Mouse (Mus musculus): ENCODE measurements around the gene Prss36. TPM values are rescaled to one million over a fixed set of nuclear protein-coding genes. Genes with fewer than 3 reads are reported as not detected.
"Not testable (repeated sequence)": the region's sequence is repeated elsewhere in the genome, so short reads cannot be mapped to it uniquely, and the experiment has no call there.

The Prss36 gene
- polyA plus RNA-seq, 1 experiment from 2014 or later, result 8.8 TPM

GRCm38 (mm10) chr7:127898179-127898956 lies 48.2 kb downstream of the Prss36 start:
- Histone ChIP-seq H3K27ac (ENCODE audit: low read length) (no peak overlapping the region), H3K4me3 (ENCODE audit: low read length) (no peak overlapping the region), H3K4me1 (ENCODE audit: control insufficient read depth, insufficient read depth, low read length) (peaks cover 8% of the 10 kb centered on the region), H3K9ac (ENCODE audit: low read length) (no peak overlapping the region), H3K4me2 (ENCODE audit: low read depth, low read length) (no peak overlapping the region), H3K27me3 (ENCODE audit: control insufficient read depth, insufficient read depth, low read length) (no peaks in the 10 kb centered on the region), H3K36me3 (ENCODE audit: control insufficient read depth, insufficient read depth) (no peaks in the 10 kb centered on the region), H3K9me3 (replicated peaks; ENCODE audit: control insufficient read depth, low read length) (no peaks in the 10 kb centered on the region)
- no peak for ATAC-seq (replicated peaks; ENCODE audit: extremely low read depth, insufficient read depth, low FRiP score)
- WGBS, result 35% methylated on average over 10 of the region's 10 CpGs

- Histone ChIP-seq H3K4me3 (ENCODE audit: low read length) (no peak overlapping the region), H3K27ac (ENCODE audit: low read length) (no peak overlapping the region), H3K4me2 (ENCODE audit: low read depth, low read length) (no peak overlapping the region), H3K36me3 (ENCODE audit: control insufficient read depth, insufficient read depth) (0 out of 2 replicates have a peak, but pooled peaks cover 5% of the 10 kb centered on the region), H3K9ac (ENCODE audit: low read length) (no peak overlapping the region), H3K4me1 (ENCODE audit: control insufficient read depth, insufficient read depth, low read length) (peaks cover 8% of the 10 kb centered on the region), H3K9me3 (replicated peaks; ENCODE audit: control insufficient read depth, low read length) (no peaks in the 10 kb centered on the region), H3K27me3 (ENCODE audit: control insufficient read depth, insufficient read depth, low read length) (no peaks in the 10 kb centered on the region)
- ATAC-seq (replicated peaks; ENCODE audit: extremely low read depth, insufficient read depth, low FRiP score), result no peak
- WGBS, result 77% methylated on average over 7 of the region's 7 CpGs
Measured at GRCm38 (mm10) chr7:127897542-127897941, 49.0 kb downstream of the Prss36 start.

- Histone ChIP-seq H3K36me3 (ENCODE audit: control insufficient read depth, insufficient read depth) (0 out of 2 replicates have a peak, but pooled peaks cover 5% of the 10 kb centered on the region), H3K27me3 (ENCODE audit: control insufficient read depth, insufficient read depth, low read length) (no peaks in the 10 kb centered on the region), H3K4me2 (ENCODE audit: low read depth, low read length) (no peak overlapping the region), H3K9ac (ENCODE audit: low read length) (no peak overlapping the region), H3K4me3 (ENCODE audit: low read length) (no peak overlapping the region), H3K27ac (ENCODE audit: low read length) (no peak overlapping the region), H3K4me1 (ENCODE audit: control insufficient read depth, insufficient read depth, low read length) (peaks cover 8% of the 10 kb centered on the region), H3K9me3 (replicated peaks; ENCODE audit: control insufficient read depth, low read length) (no peaks in the 10 kb centered on the region)
- no peak for ATAC-seq (replicated peaks; ENCODE audit: extremely low read depth, insufficient read depth, low FRiP score)
- WGBS, result 55% methylated on average over 13 of the region's 13 CpGs
Measured at GRCm38 (mm10) chr7:127896384-127896783, 50.1 kb downstream of the Prss36 start.

- H3K27ac ChIP-seq (ENCODE audit: low read length); H3K27me3 ChIP-seq (ENCODE audit: control insufficient read depth, insufficient read depth, low read length); ATAC-seq (replicated peaks; ENCODE audit: extremely low read depth, insufficient read depth, low FRiP score); H3K9me3 ChIP-seq (replicated peaks; ENCODE audit: control insufficient read depth, low read length); H3K4me1 ChIP-seq (ENCODE audit: control insufficient read depth, insufficient read depth, low read length); H3K36me3 ChIP-seq (ENCODE audit: control insufficient read depth, insufficient read depth); H3K9ac ChIP-seq (ENCODE audit: low read length): not testable (repeated sequence)
- H3K4me3 ChIP-seq (ENCODE audit: low read length), result peak overlapping the region; percentile 77
- peak overlapping the region; percentile 92 for H3K4me2 ChIP-seq (ENCODE audit: low read depth, low read length)
- 59% methylated on average over 7 of the region's 7 CpGs for WGBS
Measured at GRCm38 (mm10) chr7:127895891-127896290, 50.6 kb downstream of the Prss36 start.

- H3K9ac ChIP-seq (ENCODE audit: low read length), result peak within 1 kb of the TSS; percentile 81
- under 1% methylated on average over 26 of the region's 26 CpGs for WGBS
Measured at GRCm38 (mm10) chr7:127895442-127895841, 51.1 kb downstream of the Prss36 start, which contains the start of the genes Gm21974 and Vkorc1. Gene Gm21974 (minus strand): TSS chr7:127895454. Gene Vkorc1 (minus strand): TSS chr7:127895617.

GRCm38 (mm10) chr7:127894480-127894879 lies 52.0 kb downstream of the Prss36 start:
- 0 out of 2 replicates have a peak, but pooled peaks cover 5% of the 10 kb centered on the region for H3K36me3 ChIP-seq (ENCODE audit: control insufficient read depth, insufficient read depth)
- no peak for ATAC-seq (replicated peaks; ENCODE audit: extremely low read depth, insufficient read depth, low FRiP score)
- 68% methylated on average over 5 of the region's 5 CpGs for WGBS
- H3K27ac ChIP-seq (ENCODE audit: low read length), result no peak overlapping the region
- peak overlapping the region; percentile 81 for H3K9ac ChIP-seq (ENCODE audit: low read length)
- H3K9me3 ChIP-seq (replicated peaks; ENCODE audit: control insufficient read depth, low read length), result no peaks in the 10 kb centered on the region
- H3K4me3 ChIP-seq (ENCODE audit: low read length), result peak overlapping the region; percentile 77
- H3K4me2 ChIP-seq (ENCODE audit: low read depth, low read length), result peak overlapping the region; percentile 92
- H3K4me1 ChIP-seq (ENCODE audit: control insufficient read depth, insufficient read depth, low read length), result peaks cover 8% of the 10 kb centered on the region
- H3K27me3 ChIP-seq (ENCODE audit: control insufficient read depth, insufficient read depth, low read length), result no peaks in the 10 kb centered on the region

More at GRCm38 (mm10) chr7:127895442-127895841, 51.1 kb downstream of the Prss36 start, which contains the start of the genes Gm21974 and Vkorc1:
- 0 out of 2 replicates have a peak, but pooled peaks cover 5% of the 10 kb centered on the region for H3K36me3 ChIP-seq (ENCODE audit: control insufficient read depth, insufficient read depth)
- ATAC-seq (replicated peaks; ENCODE audit: extremely low read depth, insufficient read depth, low FRiP score), result peak; percentile 98
- no peaks in the 10 kb centered on the region for H3K27me3 ChIP-seq (ENCODE audit: control insufficient read depth, insufficient read depth, low read length)
- H3K4me2 ChIP-seq (ENCODE audit: low read depth, low read length), result peak within 1 kb of the TSS; percentile 92
- H3K9me3 ChIP-seq (replicated peaks; ENCODE audit: control insufficient read depth, low read length), result no peaks in the 10 kb centered on the region
- peak within 1 kb of the TSS; percentile 81 for H3K27ac ChIP-seq (ENCODE audit: low read length)
- H3K4me1 ChIP-seq (ENCODE audit: control insufficient read depth, insufficient read depth, low read length), result peaks cover 8% of the 10 kb centered on the region
- H3K4me3 ChIP-seq (ENCODE audit: low read length), result peak within 1 kb of the TSS; percentile 77

GRCm38 (mm10) chr7:127890798-127891197 lies 55.7 kb downstream of the Prss36 start, which contains the start of gene Prss53:
Gene Prss53 (minus strand): TSS chr7:127890970.
- H3K9me3 ChIP-seq (replicated peaks; ENCODE audit: control insufficient read depth, low read length), result no peaks in the 10 kb centered on the region
- H3K4me2 ChIP-seq (ENCODE audit: low read depth, low read length), result no peak within 1 kb of the TSS
- H3K27ac ChIP-seq (ENCODE audit: low read length), result no peak within 1 kb of the TSS
- H3K36me3 ChIP-seq (ENCODE audit: control insufficient read depth, insufficient read depth), result peaks cover 13% of the 10 kb centered on the region
- no peak within 1 kb of the TSS for H3K4me3 ChIP-seq (ENCODE audit: low read length)
- ATAC-seq (replicated peaks; ENCODE audit: extremely low read depth, insufficient read depth, low FRiP score), result no peak
- no peaks in the 10 kb centered on the region for H3K27me3 ChIP-seq (ENCODE audit: control insufficient read depth, insufficient read depth, low read length)
- WGBS, result 36% methylated on average over 4 of the region's 4 CpGs
- peaks cover 8% of the 10 kb centered on the region for H3K4me1 ChIP-seq (ENCODE audit: control insufficient read depth, insufficient read depth, low read length)
- H3K9ac ChIP-seq (ENCODE audit: low read length), result no peak within 1 kb of the TSS

GRCm38 (mm10) chr7:127888821-127889220 lies 57.7 kb downstream of the Prss36 start:
- H3K27me3 ChIP-seq (ENCODE audit: control insufficient read depth, insufficient read depth, low read length), result no peaks in the 10 kb centered on the region
- H3K4me1 ChIP-seq (ENCODE audit: control insufficient read depth, insufficient read depth, low read length), result peaks cover 5% of the 10 kb centered on the region
- WGBS, result 64% methylated on average over 3 of the region's 3 CpGs
- no peak overlapping the region for H3K27ac ChIP-seq (ENCODE audit: low read length)
- H3K36me3 ChIP-seq (ENCODE audit: control insufficient read depth, insufficient read depth), result peaks cover 30% of the 10 kb centered on the region
- no peak overlapping the region for H3K4me3 ChIP-seq (ENCODE audit: low read length)
- H3K9me3 ChIP-seq (replicated peaks; ENCODE audit: control insufficient read depth, low read length), result no peaks in the 10 kb centered on the region
- H3K4me2 ChIP-seq (ENCODE audit: low read depth, low read length), result no peak overlapping the region
- ATAC-seq (replicated peaks; ENCODE audit: extremely low read depth, insufficient read depth, low FRiP score), result no peak
- H3K9ac ChIP-seq (ENCODE audit: low read length), result no peak overlapping the region

- no peak overlapping the region for H3K4me2 ChIP-seq (ENCODE audit: low read depth, low read length)
- H3K36me3 ChIP-seq (ENCODE audit: control insufficient read depth, insufficient read depth), result peaks cover 36% of the 10 kb centered on the region
- H3K9ac ChIP-seq (ENCODE audit: low read length), result no peak overlapping the region
- H3K4me3 ChIP-seq (ENCODE audit: low read length), result no peak overlapping the region
- no peaks in the 10 kb centered on the region for H3K9me3 ChIP-seq (replicated peaks; ENCODE audit: control insufficient read depth, low read length)
- no peaks in the 10 kb centered on the region for H3K27me3 ChIP-seq (ENCODE audit: control insufficient read depth, insufficient read depth, low read length)
- no peak for ATAC-seq (replicated peaks; ENCODE audit: extremely low read depth, insufficient read depth, low FRiP score)
- H3K27ac ChIP-seq (ENCODE audit: low read length), result no peak overlapping the region
- H3K4me1 ChIP-seq (ENCODE audit: control insufficient read depth, insufficient read depth, low read length), result peaks cover 11% of the 10 kb centered on the region
- WGBS, result 78% methylated on average over 3 of the region's 3 CpGs
Measured at GRCm38 (mm10) chr7:127887781-127888180, 58.7 kb downstream of the Prss36 start.

Measured in heart, embryonic 16.5 days (tissue).